Mouse (Mus musculus): Measurements from ENCODE around the gene Tln2. TPM values are rescaled to one million over a fixed set of nuclear protein-coding genes. Genes with fewer than 3 reads are reported as not detected.

Tln2 gene
- polyA plus RNA-seq, 1 experiment from 2014 or later = 30.8 TPM

- ChIA-PET POLR2A (no interaction called here), CTCF (no interaction called here)
- ATAC-seq (no peak), DNase-seq (ENCODE audit: low read depth, low spot score) (no peak)
- TF ChIP-seq CTCF (IDR thresholded peaks at IDR 0.05) = no peak
- H3K27me3 ChIP-seq = no peaks in the 10 kb centered on the region
- in situ Hi-C loops (cut with MboI; ENCODE audit: low pct_unique_long_range_greater_than_20kb) = no loop called here
These were observed 197.0 kb downstream of the Tln2 start for GRCm38 (mm10) chr9:67362511-67362910.

DNA sequence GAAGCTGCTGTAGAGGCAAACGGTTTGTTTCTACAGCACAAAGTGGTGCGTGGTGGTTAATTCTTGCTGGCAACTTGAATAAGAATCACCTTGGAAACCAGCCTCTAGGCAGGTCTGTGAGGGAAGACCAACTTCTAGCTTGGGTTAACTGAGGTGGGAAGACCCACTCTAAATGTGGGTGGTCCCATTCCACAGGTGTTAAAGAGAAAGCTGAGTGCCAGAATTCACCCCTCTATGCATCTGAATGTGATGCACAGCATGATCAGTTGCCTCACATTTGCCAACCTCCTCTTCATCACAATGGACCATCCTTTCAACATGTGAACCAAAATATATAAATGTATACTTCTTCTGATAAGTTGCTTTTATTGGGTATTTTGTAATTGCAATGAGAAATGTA, 197.4 kb downstream of the Tln2 start:
- H3K27me3 ChIP-seq = no peaks in the 10 kb centered on the region
- no peak for ATAC-seq
- DNase-seq (ENCODE audit: low read depth, low spot score) = no peak
- TF ChIP-seq CTCF (IDR thresholded peaks at IDR 0.05) = no peak
- POLR2A ChIA-PET = no interaction called here
- CTCF ChIA-PET = interaction anchor here (1.7 kb wide), 1 partner anchor 11 kb away, joined by 5 read pairs; no protein-coding TSS in a partner anchor
- in situ Hi-C loops (cut with MboI; ENCODE audit: low pct_unique_long_range_greater_than_20kb) = no loop called here

- H3K27me3 ChIP-seq = no peaks in the 10 kb centered on the region
- POLR2A ChIA-PET = interaction anchor here (0.6 kb wide), 1 partner anchor 86 kb away, joined by 3 read pairs; no protein-coding TSS in a partner anchor
- in situ Hi-C loops (cut with MboI; ENCODE audit: low pct_unique_long_range_greater_than_20kb) = no loop called here
- CTCF ChIA-PET = interaction anchor here (1.7 kb wide), 1 partner anchor 10 kb away, joined by 5 read pairs; no protein-coding TSS in a partner anchor
- no peak for ATAC-seq
- no peak for DNase-seq (ENCODE audit: low read depth, low spot score)
- no peak for TF ChIP-seq CTCF (IDR thresholded peaks at IDR 0.05)
These were observed 198.0 kb downstream of the Tln2 start for GRCm38 (mm10) chr9:67361511-67361910.

DNA sequence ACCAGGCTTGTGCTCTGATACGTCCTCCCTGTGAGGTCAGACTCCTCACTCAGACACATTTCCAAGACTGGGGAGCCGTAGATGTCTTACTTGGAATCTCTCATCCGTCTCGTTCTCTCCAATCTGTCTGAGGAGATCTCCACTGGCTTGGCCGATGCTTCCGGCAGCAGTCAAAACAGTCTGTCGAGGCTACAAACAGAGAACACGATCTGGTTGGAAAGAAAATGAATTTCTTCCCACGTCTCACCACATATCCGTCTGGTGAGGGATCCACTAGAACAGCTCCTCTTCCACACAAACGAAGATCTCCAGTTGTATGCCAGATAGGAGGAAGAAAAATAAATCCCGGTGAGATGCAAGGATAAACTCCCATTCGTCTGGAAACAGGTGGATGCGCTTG, 205.1 kb downstream of the Tln2 start:
- CTCF ChIA-PET = interaction anchor here (1.0 kb wide), 1 partner anchor 19 kb away, joined by 3 read pairs; no protein-coding TSS in a partner anchor
- in situ Hi-C loops (cut with MboI; ENCODE audit: low pct_unique_long_range_greater_than_20kb) = no loop called here
- no peak for TF ChIP-seq CTCF (IDR thresholded peaks at IDR 0.05)

DNA sequence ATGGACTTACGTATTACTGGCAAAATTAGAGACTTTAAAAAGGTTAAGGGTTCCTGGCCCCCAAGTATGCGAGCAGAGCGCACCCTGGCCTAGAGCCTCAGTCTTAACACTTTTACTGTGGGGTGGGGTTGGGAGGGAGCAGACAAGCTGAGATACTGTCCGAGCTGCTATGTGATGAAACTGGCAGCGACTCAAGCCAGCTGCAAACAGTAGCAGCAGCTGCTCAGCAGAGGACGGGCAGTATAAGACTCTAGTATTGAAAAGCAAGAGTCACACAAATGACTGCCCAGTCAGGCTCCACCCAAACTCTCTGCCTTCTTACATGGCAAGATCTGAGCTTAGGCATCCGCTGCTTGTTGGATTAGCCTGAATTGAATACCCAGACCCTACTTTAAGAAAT, 206.1 kb downstream of the Tln2 start:
- ATAC-seq = no peak
- ChIA-PET CTCF (no interaction called here), POLR2A (interaction anchor here (0.5 kb wide), 1 partner anchor 46 kb away, joined by 3 read pairs; no protein-coding TSS in a partner anchor)
- in situ Hi-C loops (cut with MboI; ENCODE audit: low pct_unique_long_range_greater_than_20kb) = no loop called here
- no peak for TF ChIP-seq CTCF (IDR thresholded peaks at IDR 0.05)
- no peak for DNase-seq (ENCODE audit: low read depth, low spot score)
- H3K27me3 ChIP-seq = no peaks in the 10 kb centered on the region

More for the DNA sequence above, 205.1 kb downstream of the Tln2 start:
- H3K27me3 ChIP-seq = no peaks in the 10 kb centered on the region
- no peak for DNase-seq (ENCODE audit: low read depth, low spot score)
- POLR2A ChIA-PET = no interaction called here
- no peak for ATAC-seq

GRCm38 (mm10) chr9:67348983-67349382, 210.5 kb downstream of the Tln2 start:
- ATAC-seq = no peak
- CTCF ChIA-PET = interaction anchor here (0.6 kb wide), 1 partner anchor 11 kb away, joined by 3 read pairs; no protein-coding TSS in a partner anchor

DNA sequence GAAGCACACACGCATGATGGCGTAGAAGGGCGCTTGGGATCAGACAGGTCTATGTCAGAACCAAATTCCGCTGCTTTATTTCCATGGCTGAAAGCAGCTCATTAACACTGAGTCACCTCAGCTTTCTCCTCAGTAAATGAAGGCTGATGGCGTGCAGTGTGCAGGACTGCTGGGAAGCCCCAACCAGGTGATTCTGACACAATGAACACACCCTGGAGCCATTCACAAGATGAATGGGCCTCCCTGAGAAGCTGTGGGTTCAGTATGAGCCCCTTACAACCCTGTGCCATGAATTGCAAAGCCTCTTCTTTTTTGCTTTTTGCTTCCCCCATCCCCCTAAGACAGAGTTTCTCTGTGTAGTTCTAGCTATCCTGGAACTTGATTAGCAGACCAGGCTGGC, 212.3 kb downstream of the Tln2 start:
- ChIA-PET CTCF (no interaction called here), POLR2A (no interaction called here)
- DNase-seq (ENCODE audit: low read depth, low spot score) (no peak), ATAC-seq (no peak)
- in situ Hi-C loops (cut with MboI; ENCODE audit: low pct_unique_long_range_greater_than_20kb) = no loop called here
- TF ChIP-seq CTCF (IDR thresholded peaks at IDR 0.05) = no peak
- H3K27me3 ChIP-seq = no peaks in the 10 kb centered on the region

More at GRCm38 (mm10) chr9:67348983-67349382, 210.5 kb downstream of the Tln2 start:
- in situ Hi-C loops (cut with MboI; ENCODE audit: low pct_unique_long_range_greater_than_20kb) = no loop called here
- TF ChIP-seq CTCF (IDR thresholded peaks at IDR 0.05) = no peak
- H3K27me3 ChIP-seq = no peaks in the 10 kb centered on the region
- no peak for DNase-seq (ENCODE audit: low read depth, low spot score)
- POLR2A ChIA-PET = interaction anchor here (0.6 kb wide), 1 partner anchor 361 kb away, joined by 4 read pairs; no protein-coding TSS in a partner anchor

DNA sequence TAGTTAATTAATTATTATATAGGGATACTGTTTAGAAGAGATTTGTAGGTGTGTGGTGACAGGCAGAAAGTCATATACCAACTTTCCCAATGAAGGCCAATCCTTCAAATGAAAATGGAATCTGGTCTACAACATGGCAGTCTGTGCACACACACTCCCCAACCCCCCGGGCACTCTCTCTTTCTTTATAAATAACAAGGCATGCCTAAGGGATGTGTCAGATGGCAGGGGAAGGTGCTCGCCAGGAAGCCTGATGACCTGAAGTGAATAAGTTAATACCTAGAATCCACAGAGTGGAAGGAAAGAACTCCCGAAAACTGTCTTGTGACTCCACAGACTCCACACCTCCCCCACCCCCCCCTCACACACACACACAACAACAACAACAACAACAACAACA, 228.2 kb downstream of the Tln2 start:
- H3K27me3 ChIP-seq = no peaks in the 10 kb centered on the region
- no peak for TF ChIP-seq CTCF (IDR thresholded peaks at IDR 0.05)
- ChIA-PET CTCF (no interaction called here), POLR2A (interaction anchor here (0.7 kb wide), 1 partner anchor 216 kb away, joined by 4 read pairs; no protein-coding TSS in a partner anchor)
- in situ Hi-C loops (cut with MboI; ENCODE audit: low pct_unique_long_range_greater_than_20kb) = no loop called here
- DNase-seq (ENCODE audit: low read depth, low spot score) = no peak
- ATAC-seq = no peak

GRCm38 (mm10) chr9:67328451-67328850, 231.1 kb downstream of the Tln2 start:
- H3K27me3 ChIP-seq = no peaks in the 10 kb centered on the region
- no peak for TF ChIP-seq CTCF (IDR thresholded peaks at IDR 0.05)
- DNase-seq (ENCODE audit: low read depth, low spot score) (no peak), ATAC-seq (no peak)
- ChIA-PET POLR2A (interaction anchor here (0.6 kb wide), 1 partner anchor 101 kb away, joined by 5 read pairs; no protein-coding TSS in a partner anchor), CTCF (no interaction called here)
- in situ Hi-C loops (cut with MboI; ENCODE audit: low pct_unique_long_range_greater_than_20kb) = no loop called here

GRCm38 (mm10) chr9:67321886-67322285, 237.6 kb downstream of the Tln2 start:
- ATAC-seq = no peak

DNA sequence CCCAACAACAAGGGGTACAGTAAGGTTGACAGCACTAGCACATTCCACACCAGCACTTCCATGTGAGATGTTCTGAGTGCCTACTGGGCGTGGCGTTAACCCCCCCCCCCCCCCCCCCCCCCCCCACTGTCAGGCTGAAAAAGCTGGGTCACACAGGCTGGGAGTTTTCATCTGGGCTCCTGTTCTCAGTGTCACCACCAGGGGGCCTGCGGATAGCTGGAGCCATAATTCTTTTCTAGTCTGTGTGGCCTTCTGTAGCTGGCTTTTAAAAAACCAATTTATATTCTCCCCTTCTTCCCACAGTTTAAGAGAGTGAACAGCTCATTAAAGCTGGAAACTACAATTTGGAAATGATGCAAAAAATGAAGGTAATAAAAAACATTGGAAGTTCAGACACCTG, 244.1 kb downstream of the Tln2 start:
- peak; percentile 71 for TF ChIP-seq CTCF (IDR thresholded peaks at IDR 0.05)
- ATAC-seq (no peak), DNase-seq (ENCODE audit: low read depth, low spot score) (no peak)
- no peaks in the 10 kb centered on the region for H3K27me3 ChIP-seq
- in situ Hi-C loops (cut with MboI; ENCODE audit: low pct_unique_long_range_greater_than_20kb) = no loop called here
- ChIA-PET POLR2A (interaction anchor here (0.6 kb wide), 2 partner anchors 15 to 528 kb away, joined by 3 to 5 read pairs; no protein-coding TSS in a partner anchor), CTCF (interaction anchor here (1.0 to 2.2 kb wide), 6 partner anchors 9 to 317 kb away, joined by 3 to 8 read pairs (median 4); no protein-coding TSS in a partner anchor)

More at GRCm38 (mm10) chr9:67321886-67322285, 237.6 kb downstream of the Tln2 start:
- DNase-seq (ENCODE audit: low read depth, low spot score) = no peak
- POLR2A ChIA-PET = interaction anchor here (0.9 kb wide), 1 partner anchor 11 kb away, joined by 4 read pairs; no protein-coding TSS in a partner anchor
- in situ Hi-C loops (cut with MboI; ENCODE audit: low pct_unique_long_range_greater_than_20kb) = no loop called here
- no peak for TF ChIP-seq CTCF (IDR thresholded peaks at IDR 0.05)
- CTCF ChIA-PET = no interaction called here
- H3K27me3 ChIP-seq = no peaks in the 10 kb centered on the region

Measured in Patski (cell line).